Mouse (Mus musculus) embryonic fibroblast, embryonic 13.5 days (primary cell): Measurements from ENCODE around the gene Troap. TPM values are rescaled to one million over a fixed set of nuclear protein-coding genes. Genes with fewer than 3 reads are reported as not detected.

ENCODE experiments used
- H3K27ac ChIP-seq: 2 replicates; pipeline ENCODE4 v1.5.1; 2012; ENCODE audit warnings: low read length, control low read depth, inconsistent platforms; ENCODE audit not compliant: insufficient read depth
- H3K4me1 ChIP-seq: 2 replicates; pipeline ENCODE4 v1.6.1; 2011; ENCODE audit warnings: low read length; ENCODE audit not compliant: control insufficient read depth, insufficient read depth
- H3K4me3 ChIP-seq: 2 replicates; pipeline ENCODE4 v1.5.1; 2011; ENCODE audit warnings: mild to moderate bottlenecking, control low read depth, low read length; ENCODE audit not compliant: insufficient read depth
- CTCF ChIP-seq: IDR thresholded peaks from 2 replicates; pipeline ENCODE4 v1.5.1; 2011; ENCODE audit warnings: mild to moderate bottlenecking, control low read depth, low read length, moderate library complexity, borderline replicate concordance; ENCODE audit not compliant: insufficient read depth
- POLR2A ChIP-seq: IDR thresholded peaks from 2 replicates; pipeline ENCODE4 v1.6.1; 2011; ENCODE audit warnings: low read depth, mild to moderate bottlenecking, control low read depth, low read length, moderate library complexity
- polyA plus RNA-seq: library from polyadenylated mRNA; stranded (reverse); fragments of >200 nt; gene quantifications from 2 replicates; pipeline ENCODE4 v1.2.4, GENCODE M21; 2011; ENCODE audit warnings: low read depth; ENCODE audit not compliant: missing spikeins, insufficient read length

The Troap gene
- polyA plus RNA-seq, 1 experiment: 19.9 TPM

GRCm38 (mm10) chr15:99125711-99126080 lies 51.3 kb downstream of the Troap start, which contains the start of gene Spats2:
Spats2 (plus strand) TSS chr15:99125916.
- H3K27ac ChIP-seq: peak within 1 kb of the TSS; percentile 66; the same call in 1 of the 2 replicates
- peak within 1 kb of the TSS; percentile 94 for H3K4me3 ChIP-seq
- H3K4me1 ChIP-seq: 0 out of 2 replicates have a peak, but pooled peaks cover 7% of the 10 kb centered on the region
- TF ChIP-seq POLR2A: no peak
- TF ChIP-seq CTCF: no peak

- Histone ChIP-seq H3K4me1 (0 out of 2 replicates have a peak, but pooled peaks cover 7% of the 10 kb centered on the region), H3K4me3 (peak overlapping the region; percentile 94), H3K27ac (peak overlapping the region; percentile 66; the same call in 1 of the 2 replicates)
- TF ChIP-seq POLR2A: peak; percentile 54; the same call in 1 of the 2 replicates
- no peak for TF ChIP-seq CTCF
These were observed 51.9 kb downstream of the Troap start for GRCm38 (mm10) chr15:99126081-99126815.

- TF ChIP-seq POLR2A: no peak
- TF ChIP-seq CTCF: no peak
- Histone ChIP-seq H3K27ac (0 out of 2 replicates have a peak overlapping the region, but pooled peaks have one; percentile 30), H3K4me1 (0 out of 2 replicates have a peak, but pooled peaks cover 7% of the 10 kb centered on the region), H3K4me3 (peak overlapping the region; percentile 94)
These were observed 52.5 kb downstream of the Troap start for GRCm38 (mm10) chr15:99126816-99127365.

- TF ChIP-seq POLR2A: no peak
- TF ChIP-seq CTCF: no peak
- peak overlapping the region; percentile 29 for H3K4me3 ChIP-seq
- H3K4me1 ChIP-seq: 0 out of 2 replicates have a peak, but pooled peaks cover 7% of the 10 kb centered on the region
- no peak overlapping the region for H3K27ac ChIP-seq
These were observed 53.6 kb downstream of the Troap start for GRCm38 (mm10) chr15:99127851-99128522.

- TF ChIP-seq POLR2A: no peak
- no peak for TF ChIP-seq CTCF
- H3K4me3 ChIP-seq: no peak overlapping the region
- H3K27ac ChIP-seq: no peak overlapping the region
- 0 out of 2 replicates have a peak, but pooled peaks cover 7% of the 10 kb centered on the region for H3K4me1 ChIP-seq
These were observed 55.1 kb downstream of the Troap start for GRCm38 (mm10) chr15:99129441-99129840.

- TF ChIP-seq CTCF (0 out of 2 replicates have a peak, but pooled peaks have one; percentile 5), POLR2A (no peak)
- no peak overlapping the region for H3K27ac ChIP-seq
These were observed 55.9 kb downstream of the Troap start for GRCm38 (mm10) chr15:99129956-99130910.

More at GRCm38 (mm10) chr15:99129956-99130910, 55.9 kb downstream of the Troap start:
- Histone ChIP-seq H3K4me3 (no peak overlapping the region), H3K4me1 (0 out of 2 replicates have a peak, but pooled peaks cover 6% of the 10 kb centered on the region)

Other genes starting within 250 kb of the Troap start
- 94.2 and 101 TPM in 2 replicates for gene Prkag1, start 243.1 kb upstream of the Troap start, polyA plus RNA-seq
- gene Kmt2d, start 203.4 kb upstream of the Troap start, polyA plus RNA-seq: 28.0 and 31.5 TPM in 2 replicates
- 6.0 and 7.8 TPM in 2 replicates for gene Rhebl1, start 180.0 kb upstream of the Troap start, polyA plus RNA-seq
- gene Dhh, start 176.0 kb upstream of the Troap start, polyA plus RNA-seq: 0.14 and 0.27 TPM in 2 replicates
- 11.3 and 14.7 TPM in 2 replicates for gene Lmbr1l, start 156.3 kb upstream of the Troap start, polyA plus RNA-seq
- 3,138 and 3,689 TPM in 2 replicates for gene Tuba1b, start 140.0 kb upstream of the Troap start, polyA plus RNA-seq
- 333 and 559 TPM in 2 replicates for gene Gm49450, start 121.0 kb upstream of the Troap start, polyA plus RNA-seq
- 1,082 and 1,134 TPM in 2 replicates for gene Tuba1a, start 120.9 kb upstream of the Troap start, polyA plus RNA-seq
- gene Tuba1c, start 44.7 kb upstream of the Troap start, polyA plus RNA-seq: 171 and 395 TPM in 2 replicates
- gene Prph, start 19.4 kb upstream of the Troap start, polyA plus RNA-seq: 0.60 TPM in 1 of 2 replicates, not detected in the other
- gene C1ql4, start 13.2 kb downstream of the Troap start, polyA plus RNA-seq: not detected in 2 replicates
- gene Dnajc22, start 18.6 kb downstream of the Troap start, polyA plus RNA-seq: not detected in 2 replicates
- gene Spats2, start 51.3 kb downstream of the Troap start, polyA plus RNA-seq: 37.7 and 41.7 TPM in 2 replicates
- gene Kcnh3, start 150.3 kb downstream of the Troap start, polyA plus RNA-seq: 0.40 TPM in 1 of 2 replicates, not detected in the other
- gene Mcrs1, start 177.4 kb downstream of the Troap start, polyA plus RNA-seq: 24.7 and 37.2 TPM in 2 replicates
- 24.4 and 25.7 TPM in 2 replicates for gene Prpf40b, start 220.5 kb downstream of the Troap start, polyA plus RNA-seq
- gene Fam186b, start 221.3 kb downstream of the Troap start, polyA plus RNA-seq: not detected in 2 replicates